Mouse (Mus musculus): ENCODE data around the gene Spata17. TPM values are rescaled to one million over a fixed set of nuclear protein-coding genes. Genes with fewer than 3 reads are reported as not detected.
"Not testable (repeated sequence)": the region's sequence is repeated elsewhere in the genome, so short reads cannot be mapped to it uniquely, and the experiment has no call there.

Spata17 gene
- polyA plus RNA-seq, 2 experiments = 0.10 to 0.12 TPM

DNA sequence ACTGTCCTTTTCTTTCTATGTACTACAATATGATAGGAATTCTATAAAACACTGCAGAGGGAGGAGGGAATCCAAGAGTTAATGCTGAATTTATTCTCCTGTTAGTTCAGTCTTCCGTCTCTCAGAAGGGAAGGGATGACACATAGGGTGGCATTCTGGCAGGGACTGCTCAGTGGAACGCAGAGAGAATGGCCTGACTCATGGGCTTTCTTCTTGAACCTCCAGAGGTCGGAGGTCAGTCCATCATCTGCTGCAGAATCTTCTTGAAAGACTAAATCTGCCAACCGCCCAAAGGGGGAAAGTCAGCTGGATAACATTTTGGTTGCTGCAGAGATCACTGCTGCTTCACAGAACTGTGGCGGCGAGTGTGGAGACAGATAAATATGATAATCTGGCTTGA, 81.4 kb downstream of the Spata17 start:
- no peak for DNase-seq (ENCODE audit: low read depth in 3 of 3, low spot score in 3 of 3)

DNA sequence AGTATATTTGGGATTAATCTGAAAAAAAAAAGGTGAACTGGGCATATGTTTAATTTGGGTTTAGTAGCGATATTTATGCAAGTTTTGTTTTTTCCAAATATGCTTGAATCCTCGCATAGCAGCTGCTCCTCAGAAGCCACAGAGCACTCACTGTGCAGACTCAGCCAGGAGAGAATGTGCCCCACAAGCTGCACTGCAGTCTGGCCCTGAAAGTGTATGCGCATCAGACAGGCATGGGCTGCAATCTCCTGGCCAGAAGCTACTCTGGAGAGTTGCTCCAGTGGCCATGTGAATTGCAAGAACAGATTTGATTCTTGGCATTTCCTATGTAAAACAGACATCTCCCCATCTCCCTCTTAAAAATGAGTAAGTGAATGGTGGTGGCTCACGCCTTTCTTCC, 82.9 kb downstream of the Spata17 start:
- no peaks in the 10 kb centered on the region for H3K27me3 ChIP-seq (ENCODE audit: control insufficient read depth, insufficient read depth, low read length)
- no peak for DNase-seq (ENCODE audit: low read depth in 3 of 3, low spot score in 3 of 3)
- no peak for ATAC-seq (ENCODE audit: insufficient read depth)
- 64% methylated on average over 4 of the region's 4 CpGs for WGBS (ENCODE audit: insufficient replicate concordance)
- no peak overlapping the region for H3K27ac ChIP-seq
- H3K4me3 ChIP-seq (ENCODE audit: insufficient read depth in 1 of 2, low read depth in 2 of 2, low read length in 2 of 2) = no peak overlapping the region
- no peaks in the 10 kb centered on the region for H3K9me3 ChIP-seq (ENCODE audit: control insufficient read depth, low read length)
- no peak overlapping the region for H3K4me2 ChIP-seq (ENCODE audit: low read depth)
- no peak overlapping the region for H3K9ac ChIP-seq (replicated peaks)
- no peak for TF ChIP-seq CTCF (IDR thresholded peaks at IDR 0.05; ENCODE audit: low read depth)
- TF ChIP-seq EP300 (IDR thresholded peaks at IDR 0.05; ENCODE audit: low read depth) = no peak
- H3K4me1 ChIP-seq (replicated peaks; ENCODE audit: control insufficient read depth in 2 of 2, insufficient read depth in 2 of 2, low read length in 1 of 2) = no peaks in the 10 kb centered on the region
- H3K36me3 ChIP-seq (replicated peaks; ENCODE audit: control insufficient read depth, insufficient read depth, low read depth) = no peaks in the 10 kb centered on the region

More for the DNA sequence above, 81.4 kb downstream of the Spata17 start:
- no peak for ATAC-seq (ENCODE audit: insufficient read depth)
- no peak for TF ChIP-seq EP300 (IDR thresholded peaks at IDR 0.05; ENCODE audit: low read depth)
- TF ChIP-seq CTCF (IDR thresholded peaks at IDR 0.05; ENCODE audit: low read depth) = no peak
- WGBS (ENCODE audit: insufficient replicate concordance) = 62% methylated on average over 6 of the region's 6 CpGs
- Histone ChIP-seq H3K27ac (no peak overlapping the region), H3K4me2 (ENCODE audit: low read depth) (no peak overlapping the region), H3K9ac (replicated peaks) (no peak overlapping the region), H3K4me1 (replicated peaks; ENCODE audit: control insufficient read depth in 2 of 2, insufficient read depth in 2 of 2, low read length in 1 of 2) (no peaks in the 10 kb centered on the region), H3K36me3 (replicated peaks; ENCODE audit: control insufficient read depth, insufficient read depth, low read depth) (no peaks in the 10 kb centered on the region), H3K4me3 (ENCODE audit: insufficient read depth in 1 of 2, low read depth in 2 of 2, low read length in 2 of 2) (no peak overlapping the region), H3K9me3 (ENCODE audit: control insufficient read depth, low read length) (no peaks in the 10 kb centered on the region), H3K27me3 (ENCODE audit: control insufficient read depth, insufficient read depth, low read length) (no peaks in the 10 kb centered on the region)

GRCm38 (mm10) chr1:187127548-187127947, 87.7 kb downstream of the Spata17 start:
- H3K9me3 ChIP-seq (ENCODE audit: control insufficient read depth, low read length); DNase-seq (ENCODE audit: low read depth in 3 of 3, low spot score in 3 of 3); H3K4me2 ChIP-seq (ENCODE audit: low read depth); H3K4me3 ChIP-seq (ENCODE audit: insufficient read depth in 1 of 2, low read depth in 2 of 2, low read length in 2 of 2); H3K27ac ChIP-seq; H3K9ac ChIP-seq (replicated peaks); ATAC-seq (ENCODE audit: insufficient read depth); H3K27me3 ChIP-seq (ENCODE audit: control insufficient read depth, insufficient read depth, low read length); H3K4me1 ChIP-seq (replicated peaks; ENCODE audit: control insufficient read depth in 2 of 2, insufficient read depth in 2 of 2, low read length in 1 of 2); H3K36me3 ChIP-seq (replicated peaks; ENCODE audit: control insufficient read depth, insufficient read depth, low read depth): not testable (repeated sequence)
- WGBS (ENCODE audit: insufficient replicate concordance) = 56% methylated on average over 2 of the region's 2 CpGs

GRCm38 (mm10) chr1:187125733-187126132, 89.5 kb downstream of the Spata17 start:
- Histone ChIP-seq H3K36me3 (replicated peaks; ENCODE audit: control insufficient read depth, insufficient read depth, low read depth) (no peaks in the 10 kb centered on the region), H3K4me3 (ENCODE audit: insufficient read depth in 1 of 2, low read depth in 2 of 2, low read length in 2 of 2) (no peak overlapping the region), H3K27me3 (ENCODE audit: control insufficient read depth, insufficient read depth, low read length) (no peaks in the 10 kb centered on the region), H3K9ac (replicated peaks) (no peak overlapping the region), H3K27ac (no peak overlapping the region), H3K4me1 (replicated peaks; ENCODE audit: control insufficient read depth in 2 of 2, insufficient read depth in 2 of 2, low read length in 1 of 2) (no peaks in the 10 kb centered on the region), H3K9me3 (ENCODE audit: control insufficient read depth, low read length) (no peaks in the 10 kb centered on the region), H3K4me2 (ENCODE audit: low read depth) (no peak overlapping the region)
- ATAC-seq (ENCODE audit: insufficient read depth) (no peak), DNase-seq (ENCODE audit: low read depth in 3 of 3, low spot score in 3 of 3) (no peak)
- TF ChIP-seq EP300 (IDR thresholded peaks at IDR 0.05; ENCODE audit: low read depth) = no peak
- TF ChIP-seq CTCF (IDR thresholded peaks at IDR 0.05; ENCODE audit: low read depth) = no peak
- WGBS (ENCODE audit: insufficient replicate concordance) = 60% methylated on average over 11 of the region's 11 CpGs

DNA sequence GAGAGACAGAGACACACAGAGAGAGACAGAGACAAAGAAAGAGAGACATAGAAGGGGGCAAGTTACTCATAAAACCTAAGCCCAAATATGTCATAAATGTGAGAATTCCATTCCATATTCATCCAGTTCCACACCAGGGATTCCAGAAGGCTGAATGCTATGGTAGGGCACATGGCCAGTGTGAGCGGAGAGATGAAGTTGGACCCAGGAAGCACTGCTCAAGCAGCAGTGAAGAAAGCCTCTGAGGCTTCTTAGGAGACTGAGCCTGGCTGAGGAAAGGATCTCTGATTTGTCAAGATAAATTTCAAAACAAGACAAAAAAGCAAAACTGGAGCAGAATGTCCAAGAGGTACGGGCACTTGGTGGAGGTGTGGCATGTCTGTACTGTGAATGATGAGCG, 90.3 kb downstream of the Spata17 start:
- Histone ChIP-seq H3K4me2 (ENCODE audit: low read depth) (no peak overlapping the region), H3K4me1 (replicated peaks; ENCODE audit: control insufficient read depth in 2 of 2, insufficient read depth in 2 of 2, low read length in 1 of 2) (no peaks in the 10 kb centered on the region), H3K9me3 (ENCODE audit: control insufficient read depth, low read length) (no peaks in the 10 kb centered on the region), H3K27me3 (ENCODE audit: control insufficient read depth, insufficient read depth, low read length) (no peaks in the 10 kb centered on the region), H3K4me3 (ENCODE audit: insufficient read depth in 1 of 2, low read depth in 2 of 2, low read length in 2 of 2) (no peak overlapping the region), H3K9ac (replicated peaks) (no peak overlapping the region), H3K27ac (no peak overlapping the region), H3K36me3 (replicated peaks; ENCODE audit: control insufficient read depth, insufficient read depth, low read depth) (no peaks in the 10 kb centered on the region)
- DNase-seq (ENCODE audit: low read depth in 3 of 3, low spot score in 3 of 3) (no peak), ATAC-seq (ENCODE audit: insufficient read depth) (no peak)
- WGBS (ENCODE audit: insufficient replicate concordance) = 57% methylated on average over 3 of the region's 3 CpGs
- TF ChIP-seq EP300 (IDR thresholded peaks at IDR 0.05; ENCODE audit: low read depth) = no peak
- no peak for TF ChIP-seq CTCF (IDR thresholded peaks at IDR 0.05; ENCODE audit: low read depth)

Data from liver, embryonic 14.5 days (tissue).